Mouse (Mus musculus) embryonic facial prominence, embryonic 11.5 days (tissue): ENCODE data around the gene Zfp710. TPM values are rescaled to one million over a fixed set of nuclear protein-coding genes. Genes with fewer than 3 reads are reported as not detected.

Experiments
- ATAC-seq: fragments of 200-750 bp; cut with Nextera tagmentation; replicated peaks from 2 replicates; pipeline ENCODE4 v1.8.0; 2017; ENCODE audit warnings: low read depth; ENCODE audit not compliant: insufficient number of reproducible peaks, low FRiP score, low TSS enrichment
- DNase-seq: peaks from one replicate; pipeline ENCODE4 v3.0.0-alpha.2; 2015; ENCODE audit warnings: low spot score
- H3K27ac ChIP-seq: fragments of 300-500 bp; sonication (generic); replicated peaks from 2 replicates; pipeline ENCODE4 v1.5.1; 2014; ENCODE audit warnings: mild to moderate bottlenecking, low read depth, low read length, control low read depth
- H3K27me3 ChIP-seq: fragments of 300-500 bp; sonication (generic); 2 replicates; pipeline ENCODE4 v1.6.1; 2014; ENCODE audit warnings: mild to moderate bottlenecking, low read length, moderate library complexity, mixed read lengths; ENCODE audit not compliant: control insufficient read depth, insufficient read depth
- H3K36me3 ChIP-seq: fragments of 300-500 bp; sonication (generic); replicated peaks from 2 replicates; pipeline ENCODE4 v1.6.1; 2014; ENCODE audit warnings: low read depth, mild to moderate bottlenecking, low read length, moderate library complexity, mixed read lengths; ENCODE audit not compliant: control insufficient read depth, insufficient read depth
- H3K4me1 ChIP-seq: fragments of 300-500 bp; sonication (generic); 2 replicates; pipeline ENCODE4 v1.6.1; 2014; ENCODE audit warnings: low read length, mixed read lengths; ENCODE audit not compliant: control insufficient read depth, insufficient read depth
- H3K4me2 ChIP-seq: fragments of 300-500 bp; sonication (generic); 2 replicates; pipeline ENCODE4 v1.6.1; 2014; ENCODE audit warnings: low read depth, mild to moderate bottlenecking, control low read depth, low read length, moderate library complexity
- H3K4me3 ChIP-seq: fragments of 300-500 bp; sonication (generic); 2 replicates; pipeline ENCODE4 v1.5.1; 2014; ENCODE audit warnings: low read depth, low read length, control low read depth
- H3K9ac ChIP-seq: fragments of 300-500 bp; sonication (generic); replicated peaks from 2 replicates; pipeline ENCODE4 v1.6.1; 2014; ENCODE audit warnings: mild to moderate bottlenecking, control low read depth, low read length
- H3K9me3 ChIP-seq: fragments of 300-500 bp; sonication (generic); replicated peaks from 2 replicates; pipeline ENCODE4 v1.6.1; 2016; ENCODE audit warnings: mild to moderate bottlenecking, low read length, inconsistent platforms, mixed read lengths; ENCODE audit not compliant: control insufficient read depth
- WGBS: fragments of 180-500 bp; shearing (Covaris S2); extraction: QIAGEN DNeasy Blood & Tissue Kit; methylation state at CpG from one replicate; pipeline ENCODE4 v1.1.7; 2014; 5-methylcytosine and 5-hydroxymethylcytosine counted together
- polyA plus RNA-seq: library from polyadenylated mRNA; unstranded; fragments of >200 nt; fragmentation: Nextera tagmentation; extraction: Ambion mirVana; gene quantifications from 2 replicates; pipeline ENCODE4 v1.2.1, GENCODE M21; 2014

Gene Zfp710
- polyA plus RNA-seq, 1 experiment from 2014 or later: 16.4 TPM

DNA sequence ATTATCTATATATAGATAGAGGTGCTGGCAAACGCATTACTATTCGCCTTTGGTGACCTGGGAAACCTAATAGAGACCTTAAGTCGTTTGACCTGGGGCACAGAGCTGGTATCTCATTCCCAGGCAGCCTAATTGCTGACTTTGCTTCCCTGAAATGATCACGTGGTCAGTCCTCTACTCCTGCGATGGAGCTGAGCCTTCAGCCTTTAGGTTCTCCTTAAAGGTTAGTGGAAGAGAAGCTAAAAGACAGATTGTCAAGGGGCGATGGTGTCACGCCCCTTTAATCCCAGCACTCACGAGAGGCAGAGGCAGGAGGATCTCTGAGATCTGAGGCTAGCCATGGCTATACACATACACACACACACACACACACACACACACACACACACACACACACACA lies 5.9 kb downstream of the Zfp710 start:
- H3K9ac ChIP-seq: no peak overlapping the region
- no peaks in the 10 kb centered on the region for H3K9me3 ChIP-seq
- no peak overlapping the region for H3K4me3 ChIP-seq
- H3K36me3 ChIP-seq: no peaks in the 10 kb centered on the region
- H3K4me2 ChIP-seq: no peak overlapping the region
- ATAC-seq (no peak), DNase-seq (no peak)
- H3K27me3 ChIP-seq: no peaks in the 10 kb centered on the region
- H3K27ac ChIP-seq: no peak overlapping the region
- H3K4me1 ChIP-seq: no peaks in the 10 kb centered on the region; the same call in 1 of the 2 replicates
- WGBS: 89% methylated on average over 8 of the region's 8 CpGs

GRCm38 (mm10) chr7:80030987-80031386 lies 6.4 kb downstream of the Zfp710 start:
- Histone ChIP-seq H3K4me1 (no peaks in the 10 kb centered on the region; the same call in 1 of the 2 replicates), H3K4me3 (no peak overlapping the region), H3K36me3 (no peaks in the 10 kb centered on the region), H3K9me3 (no peaks in the 10 kb centered on the region), H3K27me3 (no peaks in the 10 kb centered on the region), H3K9ac (no peak overlapping the region), H3K27ac (no peak overlapping the region), H3K4me2 (no peak overlapping the region)
- DNase-seq: no peak
- ATAC-seq: no peak
- WGBS: 99% methylated on average over 8 of the region's 8 CpGs

DNA sequence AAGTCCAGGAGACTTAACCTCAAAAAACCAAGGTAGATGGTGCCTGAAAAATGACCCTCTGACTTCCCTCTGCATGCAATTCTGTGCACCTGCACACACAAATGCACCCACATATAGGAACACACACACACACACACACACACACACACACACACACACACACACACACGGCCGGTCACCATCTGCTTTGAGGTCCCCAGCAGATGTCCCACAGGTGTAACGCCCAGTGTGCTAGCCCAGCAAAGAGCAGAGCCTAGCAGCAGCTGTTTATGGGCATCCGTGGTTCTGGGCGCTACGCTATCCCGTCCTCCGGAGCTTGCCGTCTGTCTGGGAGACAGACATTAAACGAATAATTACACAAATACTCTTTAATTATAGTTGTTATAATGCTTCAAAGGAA lies 6.9 kb downstream of the Zfp710 start:
- Histone ChIP-seq H3K4me3 (no peak overlapping the region), H3K4me1 (no peaks in the 10 kb centered on the region; the same call in 1 of the 2 replicates)
- ATAC-seq: no peak

GRCm38 (mm10) chr7:80032216-80033052 lies 7.8 kb downstream of the Zfp710 start:
- Histone ChIP-seq H3K4me1 (no peaks in the 10 kb centered on the region; the same call in 1 of the 2 replicates), H3K36me3 (no peaks in the 10 kb centered on the region), H3K27ac (no peak overlapping the region), H3K27me3 (no peaks in the 10 kb centered on the region), H3K4me2 (no peak overlapping the region), H3K9ac (no peak overlapping the region; the same call in 1 of the 2 replicates), H3K9me3 (no peaks in the 10 kb centered on the region), H3K4me3 (no peak overlapping the region)
- ATAC-seq (no peak), DNase-seq (peak; percentile 51)
- 33% methylated on average over 10 of the region's 10 CpGs for WGBS

More for the DNA sequence above, 6.9 kb downstream of the Zfp710 start:
- no peaks in the 10 kb centered on the region for H3K27me3 ChIP-seq
- no peaks in the 10 kb centered on the region for H3K36me3 ChIP-seq
- H3K4me2 ChIP-seq: no peak overlapping the region
- no peaks in the 10 kb centered on the region for H3K9me3 ChIP-seq
- 54% methylated on average over 10 of the region's 10 CpGs for WGBS
- no peak overlapping the region for H3K9ac ChIP-seq
- DNase-seq: no peak
- no peak overlapping the region for H3K27ac ChIP-seq

GRCm38 (mm10) chr7:80033064-80033717 lies 8.6 kb downstream of the Zfp710 start:
- no peak overlapping the region for H3K9ac ChIP-seq
- H3K27me3 ChIP-seq: no peaks in the 10 kb centered on the region
- H3K27ac ChIP-seq: no peak overlapping the region
- DNase-seq (no peak), ATAC-seq (no peak)
- WGBS: 84% methylated on average over 9 of the region's 9 CpGs
- no peaks in the 10 kb centered on the region for H3K9me3 ChIP-seq
- no peak overlapping the region for H3K4me3 ChIP-seq
- no peak overlapping the region for H3K4me2 ChIP-seq
- H3K4me1 ChIP-seq: no peaks in the 10 kb centered on the region; the same call in 1 of the 2 replicates
- no peaks in the 10 kb centered on the region for H3K36me3 ChIP-seq

GRCm38 (mm10) chr7:80033771-80034170 lies 9.2 kb downstream of the Zfp710 start:
- H3K36me3 ChIP-seq: no peaks in the 10 kb centered on the region
- ATAC-seq: no peak
- WGBS: 84% methylated on average over 9 of the region's 9 CpGs

GRCm38 (mm10) chr7:80035086-80035485 lies 10.5 kb downstream of the Zfp710 start:
- Histone ChIP-seq H3K27me3 (no peaks in the 10 kb centered on the region), H3K9me3 (no peaks in the 10 kb centered on the region), H3K4me2 (no peak overlapping the region), H3K36me3 (no peaks in the 10 kb centered on the region), H3K27ac (no peak overlapping the region), H3K9ac (no peak overlapping the region), H3K4me3 (no peak overlapping the region), H3K4me1 (no peaks in the 10 kb centered on the region; the same call in 1 of the 2 replicates)
- ATAC-seq (no peak), DNase-seq (no peak)
- WGBS: 82% methylated on average over 6 of the region's 6 CpGs

More at GRCm38 (mm10) chr7:80033771-80034170, 9.2 kb downstream of the Zfp710 start:
- H3K27ac ChIP-seq: no peak overlapping the region
- no peaks in the 10 kb centered on the region for H3K27me3 ChIP-seq
- no peak for DNase-seq
- H3K4me3 ChIP-seq: no peak overlapping the region
- no peaks in the 10 kb centered on the region for H3K9me3 ChIP-seq
- H3K4me1 ChIP-seq: no peaks in the 10 kb centered on the region; the same call in 1 of the 2 replicates
- H3K9ac ChIP-seq: no peak overlapping the region
- no peak overlapping the region for H3K4me2 ChIP-seq

- WGBS: 68% methylated on average over 4 of the region's 4 CpGs
- no peak for ATAC-seq
Measured at GRCm38 (mm10) chr7:80035748-80036147, 11.1 kb downstream of the Zfp710 start.

More at GRCm38 (mm10) chr7:80035748-80036147, 11.1 kb downstream of the Zfp710 start:
- Histone ChIP-seq H3K36me3 (no peaks in the 10 kb centered on the region), H3K4me1 (no peaks in the 10 kb centered on the region; the same call in 1 of the 2 replicates), H3K27ac (no peak overlapping the region), H3K4me3 (no peak overlapping the region), H3K9me3 (no peaks in the 10 kb centered on the region), H3K4me2 (no peak overlapping the region), H3K27me3 (no peaks in the 10 kb centered on the region), H3K9ac (no peak overlapping the region)
- DNase-seq: no peak
